Mouse (Mus musculus) stomach, embryonic 15.5 days (tissue): Measurements from ENCODE around the gene Vps13a. TPM values are rescaled to one million over a fixed set of nuclear protein-coding genes. Genes with fewer than 3 reads are reported as not detected.

ENCODE experiments used
- polyA plus RNA-seq: library from polyadenylated mRNA; unstranded; fragments of >200 nt; fragmentation: Nextera tagmentation; extraction: Ambion mirVana; gene quantifications from 2 replicates; pipeline ENCODE4 v1.2.1, GENCODE M21; 2015

The Vps13a gene
- polyA plus RNA-seq, 1 experiment from 2014 or later, result 11.2 TPM

Other genes with a start within 250 kb of the Vps13a start
- not detected in 2 replicates for gene Foxb2, start 92.9 kb upstream of the Vps13a start, polyA plus RNA-seq
- 2.5 and 2.7 TPM in 2 replicates for gene Prune2, start 175.2 kb upstream of the Vps13a start, polyA plus RNA-seq